Mouse (Mus musculus): ENCODE measurements at regions not wholly inside any gene's neighbourhood (a gene's known extent, or its start where the extent isn't known, plus 50 kb on each side); places are given as distances from the start of the nearest gene placed in this dataset.

GRCm38 (mm10) chr1:77174801-77175200 is 340.1 kb downstream of the Epha4 start:
- no peak for DNase-seq (ENCODE audit: low read depth, low spot score)

- DNase-seq (ENCODE audit: low read depth, low spot score), result no peak
Measured at GRCm38 (mm10) chr1:77175214-77175613, 339.7 kb downstream of the Epha4 start.

GRCm38 (mm10) chr1:77176516-77176915 is 338.4 kb downstream of the Epha4 start:
- no peak for DNase-seq (ENCODE audit: low read depth, low spot score)

GRCm38 (mm10) chr1:77183965-77184364 is 330.9 kb downstream of the Epha4 start:
- DNase-seq (ENCODE audit: low read depth, low spot score), result no peak

GRCm38 (mm10) chr1:77190141-77190540 is 324.7 kb downstream of the Epha4 start:
- DNase-seq (ENCODE audit: low read depth, low spot score), result no peak

GRCm38 (mm10) chr1:77201321-77201917 is 313.5 kb downstream of the Epha4 start:
- no peak for DNase-seq (ENCODE audit: low read depth, low spot score)

- DNase-seq (ENCODE audit: low read depth, low spot score), result no peak
Measured at GRCm38 (mm10) chr1:77202948-77203347, 311.9 kb downstream of the Epha4 start.

GRCm38 (mm10) chr1:77206535-77206934 is 308.4 kb downstream of the Epha4 start:
- DNase-seq (ENCODE audit: low read depth, low spot score), result no peak

- DNase-seq (ENCODE audit: low read depth, low spot score), result no peak
Measured at GRCm38 (mm10) chr1:77209395-77209794, 305.5 kb downstream of the Epha4 start.

- DNase-seq (ENCODE audit: low read depth, low spot score), result no peak
Measured at GRCm38 (mm10) chr1:77213462-77214098, 301.3 kb downstream of the Epha4 start.

GRCm38 (mm10) chr1:77219488-77220321 is 295.2 kb downstream of the Epha4 start:
- DNase-seq (ENCODE audit: low read depth, low spot score), result no peak

GRCm38 (mm10) chr1:77220322-77220590 is 294.6 kb downstream of the Epha4 start:
- no peak for DNase-seq (ENCODE audit: low read depth, low spot score)

GRCm38 (mm10) chr1:77220783-77221182 is 294.1 kb downstream of the Epha4 start:
- DNase-seq (ENCODE audit: low read depth, low spot score), result no peak

- no peak for DNase-seq (ENCODE audit: low read depth, low spot score)
Measured at GRCm38 (mm10) chr1:77221900-77222299, 293.0 kb downstream of the Epha4 start.

- DNase-seq (ENCODE audit: low read depth, low spot score), result no peak
Measured at GRCm38 (mm10) chr1:77226546-77226945, 288.3 kb downstream of the Epha4 start.

GRCm38 (mm10) chr1:77226991-77227515 is 287.8 kb downstream of the Epha4 start:
- no peak for DNase-seq (ENCODE audit: low read depth, low spot score)

GRCm38 (mm10) chr1:77227800-77228199 is 287.1 kb downstream of the Epha4 start:
- DNase-seq (ENCODE audit: low read depth, low spot score), result no peak

- no peak for DNase-seq (ENCODE audit: low read depth, low spot score)
Measured at GRCm38 (mm10) chr1:77229561-77229960, 285.3 kb downstream of the Epha4 start.

- DNase-seq (ENCODE audit: low read depth, low spot score), result no peak
Measured at GRCm38 (mm10) chr1:77233010-77233409, 281.9 kb downstream of the Epha4 start.

- no peak for DNase-seq (ENCODE audit: low read depth, low spot score)
Measured at GRCm38 (mm10) chr1:77244642-77245041, 270.2 kb downstream of the Epha4 start.

GRCm38 (mm10) chr1:77246047-77246446 is 268.8 kb downstream of the Epha4 start:
- DNase-seq (ENCODE audit: low read depth, low spot score), result no peak

- no peak for DNase-seq (ENCODE audit: low read depth, low spot score)
Measured at GRCm38 (mm10) chr1:77254276-77254675, 260.6 kb downstream of the Epha4 start.
